Mouse (Mus musculus): Measurements from ENCODE around the gene Psd4. TPM values are rescaled to one million over a fixed set of nuclear protein-coding genes. Genes with fewer than 3 reads are reported as not detected.

Psd4 gene
- polyA plus RNA-seq, 1 experiment from 2014 or later, result 0.79 TPM

DNA sequence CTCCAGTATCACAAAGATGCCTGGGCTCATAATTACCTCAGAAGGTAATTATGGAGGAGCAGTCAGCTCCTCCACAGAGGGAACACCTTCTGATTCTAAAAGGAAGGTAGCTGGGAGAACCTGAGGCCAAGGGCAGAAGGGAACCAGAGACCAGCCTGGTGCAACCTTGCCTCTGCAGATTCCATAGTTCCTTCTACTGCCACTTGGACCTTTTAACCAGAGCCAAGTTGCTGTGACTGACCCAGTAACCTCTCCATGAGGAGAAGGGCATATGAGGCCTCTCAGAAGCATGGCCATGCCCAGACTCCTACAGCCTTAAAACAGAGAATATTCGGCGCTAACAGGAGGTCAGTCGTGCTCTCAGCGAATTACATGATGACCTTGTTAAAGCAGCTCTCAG lies 50.2 kb downstream of the Psd4 start:
- ATAC-seq (ENCODE audit: insufficient read depth), result no peak
- WGBS, result 84% methylated on average over 4 of the region's 4 CpGs

DNA sequence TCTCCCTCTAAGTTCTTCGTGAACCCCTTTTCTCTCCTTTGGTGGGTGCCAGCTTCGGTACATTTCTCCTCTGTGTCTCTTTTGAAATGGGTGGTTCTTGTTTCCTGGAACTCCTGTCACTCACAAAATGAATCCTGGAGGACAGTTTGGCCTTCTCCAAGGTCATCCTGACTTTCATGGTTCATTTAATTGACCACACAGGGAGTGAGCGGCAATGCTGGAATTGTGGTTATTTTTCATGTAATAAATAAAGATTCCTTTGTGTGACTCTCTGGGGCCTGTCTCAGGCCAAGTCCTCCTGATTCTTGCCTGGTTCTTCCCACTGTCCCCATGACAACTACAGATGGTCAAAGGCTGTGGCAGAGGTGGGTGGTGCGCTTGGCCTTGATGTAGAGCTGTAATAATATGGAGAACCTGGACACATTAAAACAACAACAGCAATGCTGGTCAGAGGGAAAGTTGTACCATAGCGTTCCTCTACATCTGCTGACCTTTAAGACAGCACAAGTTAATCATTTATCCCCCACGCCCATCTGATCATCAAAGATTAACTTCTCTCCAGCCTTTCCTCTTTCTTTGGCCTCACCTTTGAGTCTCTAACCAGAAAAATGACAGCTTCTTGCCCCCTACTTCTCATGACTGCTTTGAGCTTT lies 54.0 kb downstream of the Psd4 start:
- TF ChIP-seq CTCF (IDR thresholded peaks at IDR 0.05; ENCODE audit: low read depth), result no peak
- H3K9ac ChIP-seq, result no peak overlapping the region
- no peak overlapping the region for H3K27ac ChIP-seq (ENCODE audit: low read depth)
- DNase-seq, result no peak
- H3K4me1 ChIP-seq (ENCODE audit: insufficient read depth), result peaks cover 2% of the 10 kb centered on the region; the same call in 1 of the 2 replicates
- no peak for ATAC-seq (ENCODE audit: insufficient read depth)
- no peak overlapping the region for H3K4me2 ChIP-seq
- H3K4me3 ChIP-seq (ENCODE audit: low read depth, low read length), result no peak overlapping the region
- H3K9me3 ChIP-seq (ENCODE audit: low read depth, low read length), result no peaks in the 10 kb centered on the region
- no peaks in the 10 kb centered on the region for H3K36me3 ChIP-seq (ENCODE audit: insufficient read depth)
- WGBS, result 84% methylated on average over 6 of the region's 6 CpGs
- H3K27me3 ChIP-seq (ENCODE audit: insufficient read depth, low read length), result no peaks in the 10 kb centered on the region

More for the DNA sequence above, 50.2 kb downstream of the Psd4 start:
- Histone ChIP-seq H3K4me2 (no peak overlapping the region), H3K9me3 (ENCODE audit: low read depth, low read length) (no peaks in the 10 kb centered on the region), H3K4me1 (ENCODE audit: insufficient read depth) (peaks cover 5% of the 10 kb centered on the region; the same call in 1 of the 2 replicates), H3K9ac (no peak overlapping the region), H3K27me3 (ENCODE audit: insufficient read depth, low read length) (no peaks in the 10 kb centered on the region), H3K27ac (ENCODE audit: low read depth) (no peak overlapping the region), H3K36me3 (ENCODE audit: insufficient read depth) (no peaks in the 10 kb centered on the region), H3K4me3 (ENCODE audit: low read depth, low read length) (no peak overlapping the region)
- TF ChIP-seq CTCF (IDR thresholded peaks at IDR 0.05; ENCODE audit: low read depth), result no peak
- no peak for DNase-seq

DNA sequence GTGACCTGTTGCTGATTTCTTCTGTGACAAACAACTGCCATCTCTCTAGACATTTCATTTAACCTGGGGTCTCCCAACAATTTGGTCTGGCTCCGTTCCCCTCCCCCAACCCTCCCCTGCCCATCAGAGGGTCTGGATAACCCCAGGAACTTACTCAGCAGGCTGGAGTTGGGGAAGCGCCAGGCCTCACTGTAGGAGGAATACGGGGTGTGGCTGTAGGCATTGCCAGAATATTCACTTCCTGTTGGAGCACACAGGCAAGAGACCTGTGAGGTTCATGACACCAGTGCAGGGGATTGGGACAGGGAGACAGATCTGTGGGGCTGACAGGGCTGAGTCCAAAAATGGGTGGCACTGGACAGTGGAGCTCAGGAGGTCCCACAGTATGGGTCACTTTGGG lies 55.4 kb downstream of the Psd4 start:
- 53% methylated on average over 3 of the region's 3 CpGs for WGBS
- no peak overlapping the region for H3K9ac ChIP-seq
- no peak overlapping the region for H3K27ac ChIP-seq (ENCODE audit: low read depth)
- no peak for TF ChIP-seq CTCF (IDR thresholded peaks at IDR 0.05; ENCODE audit: low read depth)
- no peaks in the 10 kb centered on the region for H3K36me3 ChIP-seq (ENCODE audit: insufficient read depth)
- no peaks in the 10 kb centered on the region for H3K4me1 ChIP-seq (ENCODE audit: insufficient read depth)
- DNase-seq (no peak), ATAC-seq (ENCODE audit: insufficient read depth) (no peak)
- no peaks in the 10 kb centered on the region for H3K27me3 ChIP-seq (ENCODE audit: insufficient read depth, low read length)
- H3K9me3 ChIP-seq (ENCODE audit: low read depth, low read length), result no peaks in the 10 kb centered on the region
- no peak overlapping the region for H3K4me3 ChIP-seq (ENCODE audit: low read depth, low read length)
- H3K4me2 ChIP-seq, result no peak overlapping the region

DNA sequence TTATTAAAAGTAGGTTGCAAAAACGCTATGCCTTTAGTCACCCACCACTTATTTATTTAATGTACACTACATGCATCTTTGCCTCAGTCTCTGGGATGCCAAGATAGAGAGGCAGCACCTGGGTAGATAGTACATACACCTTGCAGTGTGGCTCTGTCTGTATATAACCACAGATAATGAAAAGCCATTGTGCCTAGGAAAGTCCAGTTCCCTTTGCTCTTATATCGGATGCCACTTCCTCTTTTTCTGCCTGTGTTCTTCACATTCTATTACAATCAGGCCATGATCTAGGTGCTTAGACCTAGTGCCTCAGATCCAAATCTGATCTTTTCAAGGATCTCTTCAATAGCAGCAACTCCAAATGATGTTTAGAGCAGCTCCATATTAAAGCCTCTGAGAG lies 58.2 kb downstream of the Psd4 start:
- no peak for DNase-seq
- H3K36me3 ChIP-seq (ENCODE audit: insufficient read depth), result no peaks in the 10 kb centered on the region
- ATAC-seq (ENCODE audit: insufficient read depth), result no peak
- H3K27ac ChIP-seq (ENCODE audit: low read depth), result no peak overlapping the region
- no peaks in the 10 kb centered on the region for H3K27me3 ChIP-seq (ENCODE audit: insufficient read depth, low read length)
- no peak for TF ChIP-seq CTCF (IDR thresholded peaks at IDR 0.05; ENCODE audit: low read depth)
- H3K4me3 ChIP-seq (ENCODE audit: low read depth, low read length), result no peak overlapping the region
- no peak overlapping the region for H3K9ac ChIP-seq
- 75% methylated on average over 2 of the region's 2 CpGs for WGBS
- H3K9me3 ChIP-seq (ENCODE audit: low read depth, low read length), result no peaks in the 10 kb centered on the region
- H3K4me1 ChIP-seq (ENCODE audit: insufficient read depth), result no peaks in the 10 kb centered on the region
- H3K4me2 ChIP-seq, result no peak overlapping the region

DNA sequence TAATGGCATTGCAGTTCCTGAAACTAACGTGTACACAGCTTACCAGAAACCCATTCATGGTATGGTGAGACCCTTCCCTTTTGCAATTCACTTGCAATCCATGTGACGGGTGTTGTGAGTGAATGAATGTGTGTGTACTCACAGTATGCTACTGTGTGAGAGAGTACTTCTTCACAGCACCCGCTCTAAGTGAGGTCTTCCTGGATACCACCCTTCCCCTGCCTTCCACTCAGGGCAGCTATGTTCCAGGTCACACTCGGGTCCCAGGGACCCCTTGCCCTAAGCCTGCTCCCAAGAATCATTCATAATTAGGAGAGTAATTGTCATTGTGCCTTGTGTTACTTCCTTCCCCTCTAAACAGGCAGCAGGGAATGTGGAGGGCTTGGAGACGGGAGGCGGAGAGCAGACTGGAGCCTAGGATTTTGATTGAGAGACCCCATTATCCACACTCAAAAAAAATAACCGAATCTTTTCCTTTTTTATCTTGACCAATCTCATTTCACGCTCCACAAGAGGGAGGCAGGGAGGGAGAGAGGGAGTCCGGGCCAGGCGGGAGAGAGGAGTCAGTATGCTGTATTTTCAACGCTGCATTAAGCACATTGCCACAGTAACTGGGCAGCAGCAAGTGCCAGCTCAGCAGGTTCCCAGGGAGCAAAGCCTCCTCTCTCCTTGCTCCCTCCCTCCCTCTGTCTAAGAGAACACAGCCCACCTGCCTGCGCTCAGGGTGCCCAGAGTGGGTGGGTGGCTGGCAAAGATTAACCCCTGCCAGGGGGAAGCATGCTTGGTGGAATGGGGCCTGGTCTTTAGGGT lies 60.7 kb downstream of the Psd4 start:
- no peaks in the 10 kb centered on the region for H3K4me1 ChIP-seq (ENCODE audit: insufficient read depth)
- DNase-seq, result no peak
- no peak for ATAC-seq (ENCODE audit: insufficient read depth)
- H3K4me3 ChIP-seq (ENCODE audit: low read depth, low read length), result no peak overlapping the region
- 32% methylated on average over 12 of the region's 12 CpGs for WGBS
- H3K9me3 ChIP-seq (ENCODE audit: low read depth, low read length), result no peaks in the 10 kb centered on the region
- H3K36me3 ChIP-seq (ENCODE audit: insufficient read depth), result no peaks in the 10 kb centered on the region
- no peak overlapping the region for H3K9ac ChIP-seq
- no peak for TF ChIP-seq CTCF (IDR thresholded peaks at IDR 0.05; ENCODE audit: low read depth)
- no peaks in the 10 kb centered on the region for H3K27me3 ChIP-seq (ENCODE audit: insufficient read depth, low read length)
- H3K27ac ChIP-seq (ENCODE audit: low read depth), result no peak overlapping the region
- H3K4me2 ChIP-seq, result no peak overlapping the region

DNA sequence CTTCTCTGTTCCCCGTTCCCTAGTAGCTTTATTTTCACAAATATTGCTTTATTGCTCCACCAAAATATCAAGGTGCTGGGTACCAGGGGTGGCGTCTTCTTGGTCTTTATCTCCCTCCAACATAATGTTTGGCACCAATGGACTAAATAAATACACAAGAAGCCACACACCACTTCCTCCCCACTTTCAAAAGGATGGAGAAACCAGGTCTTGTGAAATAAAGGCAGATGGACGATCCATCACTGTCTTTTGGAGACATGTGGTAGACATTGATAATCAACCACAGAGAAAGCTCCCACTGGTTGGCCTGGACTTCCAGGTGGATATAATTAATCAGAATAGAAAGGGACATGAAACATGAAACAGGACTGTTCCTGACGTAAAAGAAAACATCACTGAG lies 62.4 kb downstream of the Psd4 start:
- no peak overlapping the region for H3K4me2 ChIP-seq
- 69% methylated on average over 4 of the region's 4 CpGs for WGBS
- H3K27me3 ChIP-seq (ENCODE audit: insufficient read depth, low read length), result no peaks in the 10 kb centered on the region
- H3K36me3 ChIP-seq (ENCODE audit: insufficient read depth), result no peaks in the 10 kb centered on the region
- ATAC-seq (ENCODE audit: insufficient read depth) (no peak), DNase-seq (no peak)
- H3K4me1 ChIP-seq (ENCODE audit: insufficient read depth), result no peaks in the 10 kb centered on the region
- H3K9me3 ChIP-seq (ENCODE audit: low read depth, low read length), result no peaks in the 10 kb centered on the region
- no peak overlapping the region for H3K27ac ChIP-seq (ENCODE audit: low read depth)
- no peak for TF ChIP-seq CTCF (IDR thresholded peaks at IDR 0.05; ENCODE audit: low read depth)
- H3K9ac ChIP-seq, result no peak overlapping the region
- H3K4me3 ChIP-seq (ENCODE audit: low read depth, low read length), result no peak overlapping the region

DNA sequence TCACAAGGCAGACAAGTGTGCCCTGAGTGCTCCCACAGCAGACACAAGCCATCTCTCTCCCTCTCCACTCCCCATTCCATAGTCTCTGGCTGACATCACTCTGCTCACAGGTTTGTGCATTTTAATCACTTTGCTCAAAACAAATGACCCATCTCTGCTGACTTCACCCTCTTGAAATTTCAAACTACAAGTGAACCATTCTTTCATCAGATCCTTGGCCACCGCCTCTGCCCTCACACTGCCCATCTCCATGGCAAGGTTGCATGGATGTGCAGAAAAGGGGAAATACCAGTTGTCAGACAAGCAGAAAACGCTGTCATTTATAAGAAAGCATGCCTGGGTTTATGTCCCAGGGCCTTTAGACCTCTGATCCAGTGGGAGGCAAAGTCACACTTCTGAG lies 67.3 kb downstream of the Psd4 start:
- Histone ChIP-seq H3K9ac (no peak overlapping the region), H3K36me3 (ENCODE audit: insufficient read depth) (no peaks in the 10 kb centered on the region), H3K9me3 (ENCODE audit: low read depth, low read length) (no peaks in the 10 kb centered on the region), H3K4me3 (ENCODE audit: low read depth, low read length) (no peak overlapping the region), H3K27me3 (ENCODE audit: insufficient read depth, low read length) (no peaks in the 10 kb centered on the region), H3K4me2 (no peak overlapping the region), H3K4me1 (ENCODE audit: insufficient read depth) (no peaks in the 10 kb centered on the region), H3K27ac (ENCODE audit: low read depth) (no peak overlapping the region)
- DNase-seq, result no peak
- WGBS, result 72% methylated on average over 2 of the region's 2 CpGs
- no peak for ATAC-seq (ENCODE audit: insufficient read depth)
- no peak for TF ChIP-seq CTCF (IDR thresholded peaks at IDR 0.05; ENCODE audit: low read depth)
